Mouse (Mus musculus) layer of hippocampus, adult 9-10 months (tissue): ENCODE measurements at regions not wholly inside any gene's neighbourhood (a gene's known extent, or its start where the extent isn't known, plus 50 kb on each side); places are given as distances from the start of the nearest gene placed in this dataset.

Experiments
- DNase-seq: peaks from one replicate; pipeline ENCODE4 v3.0.0; 2022; ENCODE audit warnings: low spot score

GRCm38 (mm10) chr3:126293645-126294044 is 69.8 kb upstream of the Arsj start:
- DNase-seq: no peak

- DNase-seq: no peak
Observed at GRCm38 (mm10) chr3:126295932-126296331, 67.6 kb upstream of the Arsj start.

GRCm38 (mm10) chr3:126299257-126299656 is 64.2 kb upstream of the Arsj start:
- no peak for DNase-seq

GRCm38 (mm10) chr3:126308303-126308702 is 55.2 kb upstream of the Arsj start:
- DNase-seq: no peak
